Mouse (Mus musculus) hindbrain, embryonic 16.5 days (tissue): ENCODE measurements around the gene Ypel2. TPM values are rescaled to one million over a fixed set of nuclear protein-coding genes. Genes with fewer than 3 reads are reported as not detected.

Experiments used
- ATAC-seq: fragments of 200-750 bp; cut with Nextera tagmentation; 2 replicates; pipeline ENCODE4 v1.8.0; 2017; ENCODE audit warnings: moderate TSS enrichment, moderate library complexity
- H3K27ac ChIP-seq: fragments of 300-500 bp; sonication (generic); 2 replicates; pipeline ENCODE4 v1.5.1; 2014; ENCODE audit warnings: low read depth, mild to moderate bottlenecking, control low read depth, low read length, moderate library complexity
- H3K27me3 ChIP-seq: fragments of 300-500 bp; sonication (generic); replicated peaks from 2 replicates; pipeline ENCODE4 v1.6.1; 2014; ENCODE audit warnings: low read length; ENCODE audit not compliant: control insufficient read depth, insufficient read depth
- H3K36me3 ChIP-seq: fragments of 300-500 bp; sonication (generic); 2 replicates; pipeline ENCODE4 v1.6.1; 2014; ENCODE audit warnings: mild to moderate bottlenecking, low read length, moderate library complexity, mixed read lengths; ENCODE audit not compliant: control insufficient read depth, insufficient read depth
- H3K4me1 ChIP-seq: fragments of 300-500 bp; sonication (generic); 2 replicates; pipeline ENCODE4 v1.6.1; 2014; ENCODE audit warnings: low read depth, low read length; ENCODE audit not compliant: control insufficient read depth, insufficient read depth
- H3K4me2 ChIP-seq: fragments of 300-500 bp; sonication (generic); 2 replicates; pipeline ENCODE4 v1.6.1; 2014; ENCODE audit warnings: mild to moderate bottlenecking, low read length, control low read depth, moderate library complexity
- H3K4me3 ChIP-seq: fragments of 300-500 bp; sonication (generic); 2 replicates; pipeline ENCODE4 v1.5.1; 2014; ENCODE audit warnings: mild to moderate bottlenecking, low read length, control low read depth, moderate library complexity
- H3K9ac ChIP-seq: fragments of 300-500 bp; sonication (generic); 2 replicates; pipeline ENCODE4 v1.6.1; 2014; ENCODE audit warnings: low read depth, mild to moderate bottlenecking, control low read depth, low read length, moderate library complexity
- H3K9me3 ChIP-seq: fragments of 300-500 bp; sonication (generic); 2 replicates; pipeline ENCODE4 v1.6.1; 2014; ENCODE audit warnings: mild to moderate bottlenecking, low read length, moderate library complexity; ENCODE audit not compliant: control insufficient read depth
- WGBS: fragments of 180-500 bp; shearing (Covaris S2); extraction: QIAGEN DNeasy Blood & Tissue Kit; methylation state at CpG from one replicate; pipeline ENCODE4 v1.1.7; 2014; 5-methylcytosine and 5-hydroxymethylcytosine counted together
- polyA plus RNA-seq: library from polyadenylated mRNA; unstranded; fragments of >200 nt; fragmentation: Nextera tagmentation; extraction: Ambion mirVana; gene quantifications from 2 replicates; pipeline ENCODE4 v1.2.1, GENCODE M21; 2015

Gene Ypel2
- polyA plus RNA-seq, 1 experiment from 2014 or later = 4.0 TPM

GRCm38 (mm10) chr11:86936938-86937337 lies 56.6 kb downstream of the Ypel2 start:
- 58% methylated on average over 9 of the region's 9 CpGs for WGBS
- Histone ChIP-seq H3K27ac (no peak overlapping the region), H3K9me3 (no peaks in the 10 kb centered on the region), H3K4me2 (no peak overlapping the region), H3K9ac (no peak overlapping the region), H3K27me3 (no peaks in the 10 kb centered on the region), H3K4me1 (no peaks in the 10 kb centered on the region; the same call in 1 of the 2 replicates), H3K36me3 (peaks cover 3% of the 10 kb centered on the region; the same call in 1 of the 2 replicates), H3K4me3 (no peak overlapping the region)
- no peak for ATAC-seq

- Histone ChIP-seq H3K4me3 (no peak overlapping the region), H3K9ac (no peak overlapping the region), H3K27me3 (no peaks in the 10 kb centered on the region), H3K36me3 (no peaks in the 10 kb centered on the region), H3K27ac (no peak overlapping the region), H3K4me1 (peaks cover 3% of the 10 kb centered on the region; the same call in 1 of the 2 replicates), H3K9me3 (no peaks in the 10 kb centered on the region), H3K4me2 (no peak overlapping the region)
- ATAC-seq = no peak
- WGBS = 79% methylated on average over 2 of the region's 2 CpGs
Measured at GRCm38 (mm10) chr11:86934895-86935294, 58.6 kb downstream of the Ypel2 start.

GRCm38 (mm10) chr11:86932201-86932600 lies 61.3 kb downstream of the Ypel2 start:
- no peaks in the 10 kb centered on the region for H3K36me3 ChIP-seq
- no peak overlapping the region for H3K4me3 ChIP-seq
- no peak overlapping the region for H3K9ac ChIP-seq
- H3K4me1 ChIP-seq = peaks cover 3% of the 10 kb centered on the region; the same call in 1 of the 2 replicates
- 87% methylated on average over 2 of the region's 2 CpGs for WGBS
- no peak overlapping the region for H3K4me2 ChIP-seq
- H3K27me3 ChIP-seq = no peaks in the 10 kb centered on the region
- ATAC-seq = no peak
- H3K9me3 ChIP-seq = no peaks in the 10 kb centered on the region
- no peak overlapping the region for H3K27ac ChIP-seq

DNA sequence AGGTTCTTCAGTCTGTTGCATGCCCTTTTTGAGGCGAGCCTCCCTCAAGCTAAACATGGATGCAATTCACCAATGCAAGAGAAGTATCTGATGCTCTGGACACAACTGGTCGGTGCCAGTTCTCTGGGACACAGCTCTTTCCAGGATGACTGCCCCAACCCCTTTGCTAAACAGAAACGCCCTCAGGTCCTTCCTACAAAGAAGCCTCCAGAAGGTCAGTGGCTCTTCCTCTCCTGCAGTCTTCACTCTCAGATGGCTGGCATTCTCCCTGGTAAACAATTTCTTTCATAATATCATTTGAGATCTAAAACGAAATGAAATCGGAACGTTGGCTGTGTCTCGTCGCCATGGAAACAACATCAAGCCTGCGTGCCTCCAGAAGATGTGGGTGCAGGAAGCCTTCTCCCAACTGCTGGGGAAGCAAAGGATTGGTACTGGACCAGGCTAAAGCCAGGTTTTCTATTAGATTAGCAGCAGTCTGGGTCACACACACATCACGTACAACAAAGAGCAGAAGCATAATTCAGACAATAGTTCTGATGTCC lies 62.8 kb downstream of the Ypel2 start:
- 0 out of 2 replicates have a peak overlapping the region, but pooled peaks have one; percentile 11 for H3K4me2 ChIP-seq
- H3K36me3 ChIP-seq = no peaks in the 10 kb centered on the region
- peak overlapping the region; percentile 27; the same call in 1 of the 2 replicates for H3K27ac ChIP-seq
- 0 out of 2 replicates have a peak, but pooled peaks cover 3% of the 10 kb centered on the region for H3K4me1 ChIP-seq
- no peak overlapping the region for H3K4me3 ChIP-seq
- 57% methylated on average over 10 of the region's 10 CpGs for WGBS
- no peaks in the 10 kb centered on the region for H3K27me3 ChIP-seq
- no peaks in the 10 kb centered on the region for H3K9me3 ChIP-seq
- H3K9ac ChIP-seq = no peak overlapping the region
- peak; percentile 40; the same call in 1 of the 2 replicates for ATAC-seq

DNA sequence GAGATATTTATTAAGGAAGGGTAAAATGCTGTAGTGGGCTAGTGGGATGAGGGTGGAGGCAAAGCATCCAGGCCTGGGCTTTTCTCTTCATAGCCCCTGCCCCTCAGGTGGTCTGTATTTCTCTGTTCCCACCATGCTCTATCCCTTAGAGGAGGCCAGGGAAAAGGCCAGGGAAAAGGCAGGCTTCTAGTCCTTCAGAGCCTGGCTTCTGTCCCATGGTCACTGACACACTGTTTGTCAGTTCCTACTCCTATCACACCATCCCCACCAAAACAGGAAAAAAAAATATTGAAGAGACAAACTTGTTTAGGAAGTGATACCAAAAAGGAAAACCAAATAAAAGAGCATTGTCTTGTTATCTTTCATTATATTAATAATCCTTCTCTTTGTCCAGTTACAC lies 63.5 kb downstream of the Ypel2 start:
- no peaks in the 10 kb centered on the region for H3K9me3 ChIP-seq
- no peak overlapping the region for H3K9ac ChIP-seq
- no peak overlapping the region for H3K4me3 ChIP-seq
- no peaks in the 10 kb centered on the region for H3K36me3 ChIP-seq
- H3K27me3 ChIP-seq = no peaks in the 10 kb centered on the region
- no peak for ATAC-seq
- H3K4me1 ChIP-seq = 0 out of 2 replicates have a peak, but pooled peaks cover 3% of the 10 kb centered on the region
- no peak overlapping the region for H3K4me2 ChIP-seq
- H3K27ac ChIP-seq = no peak overlapping the region

DNA sequence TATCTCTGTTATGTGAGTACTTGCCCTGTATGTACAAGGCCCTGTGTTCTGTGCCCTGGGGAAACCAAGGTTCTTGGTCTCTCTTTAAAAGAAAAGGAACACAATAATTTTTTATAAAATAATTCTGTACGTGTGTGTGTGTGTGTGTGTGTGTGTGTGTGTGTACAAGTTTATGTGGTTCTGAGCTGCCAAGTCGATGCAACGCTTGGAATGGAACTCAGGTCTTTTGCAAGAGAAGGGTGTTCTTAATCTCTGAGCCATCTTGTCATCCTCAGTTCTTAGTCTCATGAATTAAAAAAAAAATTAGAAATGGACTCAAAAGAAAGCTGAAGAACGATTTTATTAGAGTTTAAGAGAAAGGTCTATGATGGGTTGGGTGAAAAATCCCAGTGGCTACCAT lies 64.0 kb downstream of the Ypel2 start:
- no peak overlapping the region for H3K27ac ChIP-seq
- 0 out of 2 replicates have a peak, but pooled peaks cover 3% of the 10 kb centered on the region for H3K4me1 ChIP-seq
- H3K4me3 ChIP-seq = no peak overlapping the region
- H3K4me2 ChIP-seq = no peak overlapping the region
- H3K9me3 ChIP-seq = no peaks in the 10 kb centered on the region
- WGBS = 80% methylated on average over 4 of the region's 4 CpGs
- H3K36me3 ChIP-seq = no peaks in the 10 kb centered on the region
- ATAC-seq = no peak
- no peak overlapping the region for H3K9ac ChIP-seq
- H3K27me3 ChIP-seq = no peaks in the 10 kb centered on the region

DNA sequence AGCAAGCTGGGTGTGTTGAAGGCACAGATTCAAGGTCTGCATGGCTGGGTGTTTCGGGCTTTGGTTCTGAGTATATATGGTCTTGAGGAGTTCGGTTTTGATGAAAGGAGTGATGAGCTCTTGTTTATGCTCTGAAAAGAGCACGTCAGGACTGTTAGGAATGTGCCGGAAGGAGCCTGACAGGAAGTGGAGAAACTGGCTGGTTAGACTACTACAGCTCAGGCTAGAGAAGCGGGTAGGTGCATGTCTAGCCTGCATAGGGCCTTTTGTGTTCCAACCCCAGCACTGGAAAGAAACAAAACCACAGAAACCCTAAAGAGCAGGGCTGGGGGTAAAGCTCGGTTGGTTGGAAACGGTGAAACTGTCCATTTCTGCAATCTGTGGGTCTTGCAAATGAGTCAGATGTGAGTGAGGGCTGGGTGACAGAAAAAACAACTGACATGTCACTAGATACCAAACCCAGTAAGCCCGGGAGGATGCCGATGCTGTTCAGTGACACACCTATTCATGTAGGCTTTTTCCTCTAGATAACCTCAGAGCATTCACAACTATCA lies 68.3 kb downstream of the Ypel2 start:
- Histone ChIP-seq H3K27me3 (no peaks in the 10 kb centered on the region), H3K36me3 (no peaks in the 10 kb centered on the region), H3K4me3 (no peak overlapping the region), H3K27ac (no peak overlapping the region), H3K4me2 (no peak overlapping the region), H3K9ac (no peak overlapping the region), H3K4me1 (peaks cover 4% of the 10 kb centered on the region; the same call in 1 of the 2 replicates), H3K9me3 (no peaks in the 10 kb centered on the region)
- WGBS = 87% methylated on average over 9 of the region's 9 CpGs
- ATAC-seq = no peak

GRCm38 (mm10) chr11:86924629-86925028 lies 68.9 kb downstream of the Ypel2 start:
- Histone ChIP-seq H3K27ac (no peak overlapping the region), H3K27me3 (no peaks in the 10 kb centered on the region), H3K4me1 (peaks cover 7% of the 10 kb centered on the region; the same call in 1 of the 2 replicates), H3K4me3 (no peak overlapping the region), H3K4me2 (no peak overlapping the region), H3K9ac (no peak overlapping the region), H3K9me3 (no peaks in the 10 kb centered on the region), H3K36me3 (no peaks in the 10 kb centered on the region)
- 72% methylated on average over 3 of the region's 3 CpGs for WGBS
- ATAC-seq = no peak

DNA sequence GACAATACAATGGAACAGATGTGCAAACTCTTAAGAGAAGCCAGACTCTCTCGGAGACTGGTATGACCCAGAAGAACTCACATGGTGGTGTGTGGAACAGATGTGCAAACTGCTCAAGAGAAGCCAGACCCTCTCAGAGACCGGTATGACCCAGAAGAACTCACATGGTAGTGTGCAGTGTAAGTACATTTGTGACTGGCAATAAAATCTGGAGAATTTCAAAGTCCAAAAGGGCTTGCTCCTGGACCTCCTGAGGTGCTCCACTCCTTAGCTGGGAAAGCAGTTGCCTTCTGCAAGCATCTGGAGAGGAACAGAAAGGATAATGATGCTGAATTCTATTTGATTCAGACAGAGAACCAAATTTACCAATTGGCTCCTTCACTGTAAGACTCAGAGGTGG lies 69.9 kb downstream of the Ypel2 start:
- Histone ChIP-seq H3K27ac (no peak overlapping the region), H3K4me3 (no peak overlapping the region), H3K27me3 (no peaks in the 10 kb centered on the region), H3K36me3 (no peaks in the 10 kb centered on the region), H3K9ac (no peak overlapping the region), H3K4me1 (peaks cover 7% of the 10 kb centered on the region; the same call in 1 of the 2 replicates), H3K9me3 (no peaks in the 10 kb centered on the region), H3K4me2 (no peak overlapping the region)
- 50% methylated on average over 2 of the region's 2 CpGs for WGBS
- ATAC-seq = no peak
